Mouse (Mus musculus) adrenal gland, adult 2 months (tissue): Measurements from ENCODE around the gene Pla2g10. TPM values are rescaled to one million over a fixed set of nuclear protein-coding genes. Genes with fewer than 3 reads are reported as not detected.
"Not testable (repeated sequence)": the region's sequence is repeated elsewhere in the genome, so short reads cannot be mapped to it uniquely, and the experiment has no call there.

Source experiments
- DNase-seq: peaks from one replicate; pipeline ENCODE4 v3.0.0; 2021
- polyA plus RNA-seq: library from polyadenylated mRNA; depleted of rRNA; stranded (reverse); fragments of >200 nt; gene quantifications from 2 replicates; pipeline ENCODE4 v1.2.3, GENCODE M21; 2012
- total RNA-seq, 2 experiments: library from RNA; stranded (reverse); gene quantifications; 2 replicates each; pipeline ENCODE4 v1.2.3; 2021

Pla2g10 gene
- total and polyA plus RNA-seq, 3 experiments, result not detected

- DNase-seq, result no peak
Measured at GRCm38 (mm10) chr16:13729428-13729827, 1.4 kb downstream of the Pla2g10 start.

- DNase-seq, result peak; percentile 68
Measured at GRCm38 (mm10) chr16:13727811-13728335, 2.9 kb downstream of the Pla2g10 start.

- no peak for DNase-seq
Measured at GRCm38 (mm10) chr16:13722937-13723336, 7.8 kb downstream of the Pla2g10 start.

- DNase-seq, result no peak
Measured at GRCm38 (mm10) chr16:13716821-13717553, 13.8 kb downstream of the Pla2g10 start.

GRCm38 (mm10) chr16:13714910-13715309 lies 15.9 kb downstream of the Pla2g10 start:
- no peak for DNase-seq

GRCm38 (mm10) chr16:13704676-13705075 lies 26.1 kb downstream of the Pla2g10 start:
- DNase-seq, result no peak

- DNase-seq, result no peak
Measured at GRCm38 (mm10) chr16:13702184-13702583, 28.6 kb downstream of the Pla2g10 start.

- DNase-seq, result no peak
Measured at GRCm38 (mm10) chr16:13698998-13699397, 31.8 kb downstream of the Pla2g10 start.

- DNase-seq, result no peak
Measured at GRCm38 (mm10) chr16:13678601-13679319, 52.0 kb downstream of the Pla2g10 start.

GRCm38 (mm10) chr16:13674511-13674910 lies 56.3 kb downstream of the Pla2g10 start:
- DNase-seq, result peak; percentile 48

GRCm38 (mm10) chr16:13673114-13673513 lies 57.7 kb downstream of the Pla2g10 start:
- no peak for DNase-seq

GRCm38 (mm10) chr16:13672386-13672898 lies 58.3 kb downstream of the Pla2g10 start:
- peak; percentile 83 for DNase-seq

- DNase-seq, result peak; percentile 94
Measured at GRCm38 (mm10) chr16:13671685-13672385, 58.9 kb downstream of the Pla2g10 start, which contains the start of the genes Bfar and 3110001I22Rik. Bfar (plus strand) TSS chr16:13671858. 3110001I22Rik (plus strand) TSS chr16:13671929.

GRCm38 (mm10) chr16:13670896-13671295 lies 59.9 kb downstream of the Pla2g10 start:
- not testable (repeated sequence) for DNase-seq

- DNase-seq, result no peak
Measured at GRCm38 (mm10) chr16:13669282-13669681, 61.5 kb downstream of the Pla2g10 start.

GRCm38 (mm10) chr16:13668402-13669108 lies 62.2 kb downstream of the Pla2g10 start:
- DNase-seq, result no peak

GRCm38 (mm10) chr16:13667878-13668343 lies 62.9 kb downstream of the Pla2g10 start, which contains the start of gene Parn:
Parn (minus strand) TSS chr16:13668170.
- peak; percentile 96 for DNase-seq
